Mouse (Mus musculus): ENCODE data around the gene Gm8279.
"Not testable (repeated sequence)": the region's sequence is repeated elsewhere in the genome, so short reads cannot be mapped to it uniquely, and the experiment has no call there.

Gene Gm8279

GRCm38 (mm10) chr14:5131219-5131618 is at the start of gene Gm8279:
Gm8279 (plus strand) TSS chr14:5131519.
- not testable (repeated sequence) for DNase-seq (ENCODE audit: low spot score)

GRCm38 (mm10) chr14:5164235-5164634 is 32.9 kb downstream of the Gm8279 start, which contains the start of gene Gm3317:
Gm3317 (plus strand) TSS chr14:5164535.
- not testable (repeated sequence) for DNase-seq (ENCODE audit: low spot score)

- DNase-seq (ENCODE audit: low spot score) = not testable (repeated sequence)
Measured at GRCm38 (mm10) chr14:5185493-5185892, 54.2 kb downstream of the Gm8279 start, which contains the start of gene Gm8271. Gm8271 (plus strand) TSS chr14:5185793.
